Mouse (Mus musculus): ENCODE measurements around the gene Fam168b.
A peak's percentile ranks its signal among the peaks of the same experiment; 100 is the strongest.

Gene Fam168b

GRCm38 (mm10) chr1:34815843-34816242, 27.0 kb downstream of the Fam168b start:
- no peak for DNase-seq (ENCODE audit: low spot score in 2 of 2)

- DNase-seq (ENCODE audit: low spot score in 2 of 2) = no peak
Measured at GRCm38 (mm10) chr1:34812407-34813247, 30.2 kb downstream of the Fam168b start.

- no peak for DNase-seq (ENCODE audit: low spot score in 2 of 2)
Measured at GRCm38 (mm10) chr1:34811581-34811980, 31.3 kb downstream of the Fam168b start.

- DNase-seq (ENCODE audit: low spot score in 2 of 2) = no peak
Measured at GRCm38 (mm10) chr1:34811035-34811434, 31.8 kb downstream of the Fam168b start.

GRCm38 (mm10) chr1:34810293-34810692, 32.6 kb downstream of the Fam168b start:
- DNase-seq (ENCODE audit: low spot score in 2 of 2) = no peak

- DNase-seq (ENCODE audit: low spot score in 2 of 2) = no peak
Measured at GRCm38 (mm10) chr1:34808445-34808844, 34.4 kb downstream of the Fam168b start.

GRCm38 (mm10) chr1:34805931-34806520, 36.8 kb downstream of the Fam168b start:
- DNase-seq (ENCODE audit: low spot score in 2 of 2) = no peak

GRCm38 (mm10) chr1:34804863-34805262, 38.0 kb downstream of the Fam168b start:
- DNase-seq (ENCODE audit: low spot score in 2 of 2) = no peak

GRCm38 (mm10) chr1:34802290-34802642, 40.6 kb downstream of the Fam168b start:
- DNase-seq (ENCODE audit: low spot score in 2 of 2) = no peak

- DNase-seq (ENCODE audit: low spot score in 2 of 2) = peak; percentile 41 to 56
Measured at GRCm38 (mm10) chr1:34801616-34802289, 41.1 kb downstream of the Fam168b start.

GRCm38 (mm10) chr1:34799140-34799539, 43.7 kb downstream of the Fam168b start:
- DNase-seq (ENCODE audit: low spot score in 2 of 2) = no peak

GRCm38 (mm10) chr1:34793304-34794300, 49.3 kb downstream of the Fam168b start:
- DNase-seq (ENCODE audit: low spot score in 2 of 2) = no peak

- no peak for DNase-seq (ENCODE audit: low spot score in 2 of 2)
Measured at GRCm38 (mm10) chr1:34783538-34784161, 59.2 kb downstream of the Fam168b start.

- DNase-seq (ENCODE audit: low spot score in 2 of 2) = no peak
Measured at GRCm38 (mm10) chr1:34775870-34776269, 67.0 kb downstream of the Fam168b start.

- DNase-seq (ENCODE audit: low spot score in 2 of 2) = no peak
Measured at GRCm38 (mm10) chr1:34768875-34769274, 74.0 kb downstream of the Fam168b start.

GRCm38 (mm10) chr1:34767851-34768250, 75.0 kb downstream of the Fam168b start:
- no peak for DNase-seq (ENCODE audit: low spot score in 2 of 2)

GRCm38 (mm10) chr1:34766899-34767298, 76.0 kb downstream of the Fam168b start:
- no peak for DNase-seq (ENCODE audit: low spot score in 2 of 2)

All from urinary bladder, adult 18-20 months (tissue).